8 mouse cellular contexts compared by ENCODE assay signal in genomic region chr19:41980819-41981594, GRCm38 (mm10). TPM values are rescaled to one million over a fixed set of nuclear protein-coding genes. Genes with fewer than 3 reads are reported as not detected.
DNase-seq lines count a peak whose midpoint lies in the region; ATAC-seq and TF ChIP-seq lines count a peak whose summit lies in the region.

Gene Mms19, minus strand, starts transcription at chr19:41981157.

- peak within 1 kb of the TSS; percentile 90 for H3K9ac ChIP-seq in kidney, embryonic 15.5 days

- peaks cover 28% of the 10 kb centered on the region for H3K4me1 ChIP-seq in bone marrow macrophage, adult 2 months (ENCODE audit: control insufficient read depth, insufficient read depth, low read length)
- peaks cover 2% of the 10 kb centered on the region; the same call in 1 of the 2 replicates for H3K4me1 ChIP-seq in embryonic fibroblast, embryonic 13.5 days (ENCODE audit: control insufficient read depth, insufficient read depth, low read length)
- peaks cover 16% of the 10 kb centered on the region for H3K4me1 ChIP-seq in heart, embryonic 10.5 days
- H3K4me1 ChIP-seq in kidney, embryonic 15.5 days, result peaks cover 26% of the 10 kb centered on the region

- H3K9me3 ChIP-seq in heart, embryonic 10.5 days, result no peaks in the 10 kb centered on the region
- no peaks in the 10 kb centered on the region for H3K9me3 ChIP-seq in kidney, embryonic 15.5 days (replicated peaks)

- TF ChIP-seq CTCF in bone marrow macrophage, adult 2 months (IDR thresholded peaks at IDR 0.05; ENCODE audit: low read depth, low read length), result peak; percentile 33; the same call in 1 of the 2 replicates
- TF ChIP-seq CTCF in embryonic fibroblast, embryonic 13.5 days (IDR thresholded peaks at IDR 0.05; ENCODE audit: borderline replicate concordance, insufficient read depth, low read length), result no peak; the same call in 1 of the 2 replicates

- H3K36me3 ChIP-seq in heart, embryonic 10.5 days, result no peaks in the 10 kb centered on the region
- H3K36me3 ChIP-seq in kidney, embryonic 15.5 days, result 0 out of 2 replicates have a peak, but pooled peaks cover 4% of the 10 kb centered on the region

- under 1% methylated on average over 61 of the region's 68 CpGs for WGBS in heart, embryonic 10.5 days
- under 1% methylated on average over 68 of the region's 68 CpGs for WGBS in kidney, embryonic 15.5 days

- peak within 1 kb of the TSS; percentile 90 for H3K4me3 ChIP-seq in bone marrow macrophage, adult 2 months (ENCODE audit: insufficient read depth, low read length)
- peak within 1 kb of the TSS; percentile 84 for H3K4me3 ChIP-seq in embryonic fibroblast, embryonic 13.5 days (ENCODE audit: insufficient read depth, low read length)
- H3K4me3 ChIP-seq in heart, embryonic 10.5 days, result peak within 1 kb of the TSS; percentile 95
- H3K4me3 ChIP-seq in kidney, embryonic 15.5 days (replicated peaks), result peak within 1 kb of the TSS; percentile 94

- TF ChIP-seq POLR2A in bone marrow macrophage, adult 2 months (IDR thresholded peaks at IDR 0.05; ENCODE audit: borderline replicate concordance, low read depth, low read length), result 0 out of 2 replicates have a peak, but pooled peaks have one; percentile 74
- peak; percentile 91 for TF ChIP-seq POLR2A in embryonic fibroblast, embryonic 13.5 days (IDR thresholded peaks at IDR 0.05; ENCODE audit: low read depth, low read length)

- 0 out of 2 replicates have a peak, but pooled peaks cover 4% of the 10 kb centered on the region for H3K27me3 ChIP-seq in heart, embryonic 10.5 days (ENCODE audit: insufficient read depth, poor library complexity, severe bottlenecking)
- no peaks in the 10 kb centered on the region for H3K27me3 ChIP-seq in kidney, embryonic 15.5 days

- ATAC-seq in kidney, embryonic 15.5 days (replicated peaks; ENCODE audit: low FRiP score), result peak; percentile 96
- ATAC-seq in monocyte, adult 5-6 weeks (replicated peaks; ENCODE audit: insufficient number of reproducible peaks, low FRiP score, low TSS enrichment, poor library complexity, severe bottlenecking), result peak; percentile 93

- peak; percentile 99 for DNase-seq in A20 (ENCODE audit: low read depth, low spot score)
- peak; percentile 99 for DNase-seq in heart, embryonic 10.5 days (ENCODE audit: low spot score)
- peak; percentile 99 for DNase-seq in liver
- DNase-seq in spleen, postnatal 4 days (ENCODE audit: low spot score in 2 of 2), result peak; percentile 98 to 99

- H3K4me2 ChIP-seq in kidney, embryonic 15.5 days, result peak within 1 kb of the TSS; percentile 74

- H3K27ac ChIP-seq in bone marrow macrophage, adult 2 months (ENCODE audit: insufficient read depth, low read depth, low read length), result peak within 1 kb of the TSS; percentile 75
- peak within 1 kb of the TSS; percentile 78 for H3K27ac ChIP-seq in embryonic fibroblast, embryonic 13.5 days (ENCODE audit: insufficient read depth, low read length)
- peak within 1 kb of the TSS; percentile 93 for H3K27ac ChIP-seq in heart, embryonic 10.5 days
- H3K27ac ChIP-seq in kidney, embryonic 15.5 days, result peak within 1 kb of the TSS; percentile 95

RNA-seq across cellular contexts. Expression of gene Mms19, which starts in this region (rescaled TPM):
- polyA plus RNA-seq in bone marrow macrophage, adult 2 months (2012; ENCODE audit: insufficient read depth, insufficient read length, missing spikeins), result 43.7 and 57.0 TPM in 2 replicates
- 53.2 and 54.2 TPM in 2 replicates for polyA plus RNA-seq in embryonic fibroblast, embryonic 13.5 days (2011; ENCODE audit: insufficient read length, low read depth, missing spikeins)
- 25.4 and 27.0 TPM in 2 replicates for polyA plus RNA-seq in heart, embryonic 10.5 days (2016; fragmentation: Nextera tagmentation; extraction: Ambion mirVana)
- polyA plus RNA-seq in kidney, embryonic 15.5 days (2015; fragmentation: Nextera tagmentation; extraction: Ambion mirVana), result 40.6 and 45.6 TPM in 2 replicates
- total RNA-seq in monocyte, adult 5-6 weeks (2017), result 18.6 to 55.2 TPM (median 41.6 TPM) in 3 replicates

Comparison
In these comparisons a context has a peak if more than half of its experiments do, and no peak if none do; other contexts are left out.
1. Peak in every context shown above with its lines: DNase-seq, ATAC-seq, H3K4me3 ChIP-seq and H3K27ac ChIP-seq.